Mouse (Mus musculus): Measurements from ENCODE around the gene Trim24.

DNA sequence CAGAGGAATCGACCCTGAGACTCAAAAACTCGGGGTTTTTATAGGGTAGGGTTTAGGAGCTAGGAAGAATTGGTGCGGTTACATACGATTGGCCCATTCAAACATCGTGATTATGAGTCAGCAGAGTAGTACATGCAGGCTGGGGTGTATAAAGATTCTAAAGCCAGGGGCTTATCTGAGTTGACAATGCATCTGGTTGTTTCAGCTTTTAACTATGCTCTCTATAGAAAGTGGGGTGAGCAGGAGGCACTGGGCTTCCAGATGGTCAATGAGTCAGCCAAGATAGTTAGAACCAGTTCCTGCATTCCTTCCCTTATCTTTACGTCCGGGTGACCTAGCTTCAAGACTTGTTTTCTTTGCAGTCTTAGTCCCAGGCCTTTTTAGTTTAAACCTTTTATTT lies 7.7 kb upstream of the Trim24 start:
- TF ChIP-seq CTCF (IDR thresholded peaks at IDR 0.05; ENCODE audit: extremely low read depth, insufficient read depth, low read length) (no peak), POLR2A (IDR thresholded peaks at IDR 0.05; ENCODE audit: extremely low read depth, insufficient read depth, low read length) (no peak)
